18 mouse cellular contexts compared by ENCODE assay signal in the genomic region with DNA sequence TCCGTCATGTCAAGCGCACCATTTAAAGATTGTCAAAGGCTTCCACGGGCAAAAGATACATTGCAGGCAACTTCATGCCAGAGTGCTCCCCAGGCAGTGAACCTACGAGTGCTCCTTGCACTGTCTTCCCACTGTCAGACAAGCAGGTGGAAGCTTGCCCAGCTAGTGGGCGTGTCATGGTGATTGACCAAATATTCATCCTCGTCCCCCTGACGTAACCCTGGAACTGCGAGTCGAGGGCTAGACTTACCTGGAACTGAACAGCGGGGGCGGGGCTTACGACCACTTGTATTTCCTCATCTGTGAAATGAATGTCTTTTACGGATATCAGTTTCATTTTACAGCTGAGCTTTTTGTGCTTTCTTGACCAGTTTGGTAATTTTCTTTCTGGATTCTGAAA. TPM values are rescaled to one million over a fixed set of nuclear protein-coding genes. Genes with fewer than 3 reads are reported as not detected.
A peak's percentile ranks its signal among the peaks of the same experiment; 100 is the strongest.
DNase-seq lines count a peak whose midpoint lies in the region; ATAC-seq and TF ChIP-seq lines count a peak whose summit lies in the region.
"Had no signal": no experiment of that assay in that cellular context is flagged by ENCODE, and none has a peak within 500 bp of the region (broad histone marks: within the 10 kb centered on the region; RNA-seq: fewer than 3 reads in every experiment).

No protein-coding gene starts in this region.

- H3K4me2 ChIP-seq in liver, postnatal 0 days (ENCODE audit: low read depth, low read length): peak overlapping the region; percentile 26; the same call in 1 of the 2 replicates
- no peak overlapping the region for H3K4me2 ChIP-seq in liver, embryonic 12.5 days
- H3K4me2 ChIP-seq: forebrain, embryonic 13.5 days; heart, embryonic 11.5 days; limb, embryonic 13.5 days had no signal

- H3K4me3 ChIP-seq in liver, postnatal 0 days (ENCODE audit: low read depth, low read length): no peak overlapping the region
- H3K4me3 ChIP-seq in liver, embryonic 12.5 days: no peak overlapping the region
- H3K4me3 ChIP-seq: forebrain, embryonic 13.5 days; limb, embryonic 13.5 days had no signal

- ATAC-seq in liver, postnatal 0 days: peak; percentile 28; the same call in 1 of the 2 replicates
- ATAC-seq in liver, embryonic 12.5 days: no peak
- ATAC-seq: forebrain, embryonic 13.5 days; hindbrain, postnatal 0 days had no signal

- H3K4me1 ChIP-seq in liver, postnatal 0 days (ENCODE audit: insufficient read depth): no peaks in the 10 kb centered on the region
- peaks cover 7% of the 10 kb centered on the region; the same call in 1 of the 2 replicates for H3K4me1 ChIP-seq in liver, embryonic 12.5 days

- H3K36me3 ChIP-seq in liver, postnatal 0 days (replicated peaks; ENCODE audit: insufficient read depth, low read length): no peaks in the 10 kb centered on the region
- H3K36me3 ChIP-seq in liver, embryonic 12.5 days: no peaks in the 10 kb centered on the region
- H3K36me3 ChIP-seq: G1E; limb, embryonic 13.5 days had no signal

- no peak for TF ChIP-seq EP300 in liver, postnatal 0 days (IDR thresholded peaks at IDR 0.05; ENCODE audit: low read depth)

- peaks cover 11% of the 10 kb centered on the region for H3K27me3 ChIP-seq in liver, postnatal 0 days (ENCODE audit: insufficient read depth, low read length)
- peaks cover 21% of the 10 kb centered on the region for H3K27me3 ChIP-seq in liver, embryonic 12.5 days (replicated peaks)
- H3K27me3 ChIP-seq: forebrain, embryonic 13.5 days had no signal

- H3K27ac ChIP-seq in liver, postnatal 0 days (ENCODE audit: low read depth): no peak overlapping the region
- H3K27ac ChIP-seq in liver, embryonic 12.5 days: no peak overlapping the region
- H3K27ac ChIP-seq: forebrain, embryonic 13.5 days; hindbrain, postnatal 0 days; limb, embryonic 13.5 days had no signal

- no peak overlapping the region for H3K9ac ChIP-seq in liver, postnatal 0 days (replicated peaks)
- H3K9ac ChIP-seq in liver, embryonic 12.5 days: no peak overlapping the region
- H3K9ac ChIP-seq: forebrain, embryonic 13.5 days; limb, embryonic 13.5 days had no signal

- TF ChIP-seq CTCF in liver, postnatal 0 days (IDR thresholded peaks at IDR 0.05; ENCODE audit: low read depth): no peak

- H3K9me3 ChIP-seq in liver, postnatal 0 days (ENCODE audit: low read length): no peaks in the 10 kb centered on the region
- H3K9me3 ChIP-seq in liver, embryonic 12.5 days (replicated peaks): peaks cover 6% of the 10 kb centered on the region; the same call in 1 of the 2 replicates

- 60% methylated on average over 13 of the region's 13 CpGs for WGBS in liver, postnatal 0 days (ENCODE audit: insufficient replicate concordance)
- WGBS in liver, embryonic 12.5 days (ENCODE audit: insufficient replicate concordance): 67% methylated on average over 13 of the region's 13 CpGs

- peak; percentile 52 for DNase-seq in liver, postnatal 0 days
- DNase-seq in NIH3T3 (ENCODE audit: low read depth): peak; percentile 18
- DNase-seq in induced T-regulatory cell, adult 2 months (ENCODE audit: low read depth): peak; percentile 42
- DNase-seq in kidney, postnatal 36 days: peak; percentile 23 to 61
- no peak for DNase-seq in right cerebral cortex, postnatal 10 days (ENCODE audit: low spot score in 2 of 2)
- DNase-seq in cerebellum, adult 8-10 months: no peak
- DNase-seq: adrenal gland, adult 2 months; cerebellum, postnatal 14 days; embryo, embryonic 11 days; gastrocnemius, postnatal 36 days; lung, adult 2 months; right cerebral cortex, adult 18-20 months had no signal

RNA-seq across cellular contexts. Expression of a gene that starts 28.7 kb away (rescaled TPM):
- polyA plus RNA-seq in liver, postnatal 0 days (2015; fragmentation: Nextera tagmentation; extraction: Ambion mirVana): not detected in 2 replicates
- polyA plus RNA-seq in liver, embryonic 12.5 days (2016; fragmentation: Nextera tagmentation; extraction: Ambion mirVana): 0.05 and 0.14 TPM in 2 replicates
- polyA plus RNA-seq: G1E had no signal

Comparison
In these comparisons a context has a peak if more than half of its experiments do, and no peak if none do; other contexts are left out.
1. DNase-seq: peak in liver, postnatal 0 days (single experiment), NIH3T3 (single experiment), induced T-regulatory cell, adult 2 months (single experiment) and kidney, postnatal 36 days (2 of 2); none in right cerebral cortex, postnatal 10 days (0 of 2) and cerebellum, adult 8-10 months (single experiment).